Mouse (Mus musculus): ENCODE measurements at regions not wholly inside any gene's neighbourhood (a gene's known extent, or its start where the extent isn't known, plus 50 kb on each side); places are given as distances from the start of the nearest gene placed in this dataset.
A peak's percentile ranks its signal among the peaks of the same experiment; 100 is the strongest.

DNA sequence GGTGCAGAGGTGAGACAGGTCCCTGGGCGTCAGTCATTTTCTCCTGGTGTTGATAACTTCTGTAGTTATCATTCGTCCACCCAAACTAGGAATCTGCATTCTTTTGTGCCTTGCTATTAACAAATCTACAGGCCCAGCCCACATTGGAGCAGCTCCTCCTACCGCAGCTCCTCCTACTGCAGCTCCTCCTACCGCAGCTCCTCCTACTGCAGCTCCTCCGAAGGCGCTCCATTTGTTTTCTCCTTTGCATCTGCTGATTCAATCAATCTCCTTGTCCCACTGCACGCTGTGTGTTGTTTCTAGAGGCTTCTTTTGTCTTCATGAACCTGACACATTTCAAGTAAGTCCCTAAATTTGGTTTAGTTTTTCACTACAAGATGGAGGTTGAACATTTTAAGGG is 248.2 kb upstream of the Arglu1 start:
- no peak for ATAC-seq (ENCODE audit: low FRiP score)
- H3K27me3 ChIP-seq, result no peaks in the 10 kb centered on the region
- no peaks in the 10 kb centered on the region for H3K36me3 ChIP-seq
- H3K4me2 ChIP-seq, result no peak overlapping the region
- no peak overlapping the region for H3K4me3 ChIP-seq
- H3K27ac ChIP-seq, result no peak overlapping the region
- H3K4me1 ChIP-seq (replicated peaks), result peaks cover 3% of the 10 kb centered on the region; the same call in 1 of the 2 replicates
- WGBS, result 71% methylated on average over 7 of the region's 7 CpGs
- H3K9ac ChIP-seq, result no peak overlapping the region
- H3K9me3 ChIP-seq, result no peaks in the 10 kb centered on the region

- no peak for ATAC-seq (ENCODE audit: low FRiP score)
- Histone ChIP-seq H3K4me1 (replicated peaks) (no peaks in the 10 kb centered on the region), H3K9ac (no peak overlapping the region), H3K9me3 (no peaks in the 10 kb centered on the region), H3K4me3 (no peak overlapping the region), H3K27me3 (no peaks in the 10 kb centered on the region), H3K4me2 (no peak overlapping the region), H3K27ac (no peak overlapping the region), H3K36me3 (no peaks in the 10 kb centered on the region)
- 68% methylated on average over 3 of the region's 3 CpGs for WGBS
Measured at GRCm38 (mm10) chr8:8932466-8932865, 242.1 kb upstream of the Arglu1 start.

DNA sequence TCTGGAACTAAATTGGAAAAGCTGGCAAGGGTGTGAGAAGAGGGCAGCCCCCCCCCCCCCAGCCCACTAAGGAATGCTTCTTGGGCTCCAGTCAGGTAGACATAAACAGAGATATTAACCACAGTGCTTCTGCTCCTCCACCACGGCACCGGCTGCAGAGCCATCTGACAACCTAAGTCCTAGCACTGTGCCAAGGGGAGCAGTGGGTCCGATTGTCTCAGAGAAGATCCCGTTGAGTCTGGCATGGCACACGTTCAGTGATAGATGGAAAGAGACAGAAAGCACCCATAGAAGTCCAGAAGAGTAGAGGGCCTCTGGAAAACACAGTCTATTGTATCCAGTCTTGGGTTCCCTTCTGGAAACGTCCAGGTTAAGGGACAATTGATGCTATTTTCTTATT is 241.4 kb upstream of the Arglu1 start:
- Histone ChIP-seq H3K9ac (no peak overlapping the region), H3K27ac (no peak overlapping the region), H3K4me3 (no peak overlapping the region), H3K4me2 (no peak overlapping the region), H3K36me3 (no peaks in the 10 kb centered on the region), H3K27me3 (no peaks in the 10 kb centered on the region), H3K4me1 (replicated peaks) (no peaks in the 10 kb centered on the region), H3K9me3 (no peaks in the 10 kb centered on the region)
- 81% methylated on average over 6 of the region's 6 CpGs for WGBS
- no peak for ATAC-seq (ENCODE audit: low FRiP score)

- Histone ChIP-seq H3K36me3 (no peaks in the 10 kb centered on the region), H3K4me2 (no peak overlapping the region), H3K9me3 (no peaks in the 10 kb centered on the region), H3K27ac (no peak overlapping the region), H3K27me3 (no peaks in the 10 kb centered on the region), H3K9ac (no peak overlapping the region), H3K4me3 (no peak overlapping the region), H3K4me1 (replicated peaks) (no peaks in the 10 kb centered on the region)
- ATAC-seq (ENCODE audit: low FRiP score), result peak; percentile 24; the same call in 1 of the 2 replicates
- 67% methylated on average over 18 of the region's 18 CpGs for WGBS
Measured at GRCm38 (mm10) chr8:8928074-8928862, 237.9 kb upstream of the Arglu1 start.

DNA sequence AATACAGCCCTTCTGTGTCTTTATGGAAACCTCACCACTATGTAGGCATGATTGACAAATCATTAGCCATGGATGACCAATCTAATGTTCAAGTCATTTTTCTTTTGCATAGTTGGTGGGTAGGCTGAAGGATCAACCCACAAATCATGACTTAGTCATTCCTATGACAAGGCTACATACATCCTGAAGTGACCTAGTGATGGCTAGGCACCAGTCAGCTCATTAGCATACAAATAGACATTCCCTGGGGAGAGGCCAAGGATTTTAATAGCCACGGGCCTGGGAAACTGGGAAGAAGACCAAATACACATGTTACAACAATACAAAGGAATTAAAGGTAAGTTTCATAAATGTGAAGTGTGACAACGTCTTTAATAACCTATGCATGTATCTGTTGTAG is 231.1 kb upstream of the Arglu1 start:
- H3K9me3 ChIP-seq, result no peaks in the 10 kb centered on the region
- H3K27ac ChIP-seq, result no peak overlapping the region
- H3K4me2 ChIP-seq, result no peak overlapping the region
- H3K9ac ChIP-seq, result no peak overlapping the region
- no peaks in the 10 kb centered on the region for H3K27me3 ChIP-seq
- H3K36me3 ChIP-seq, result no peaks in the 10 kb centered on the region
- 20% methylated on average over 2 of the region's 2 CpGs for WGBS
- peaks cover 9% of the 10 kb centered on the region for H3K4me1 ChIP-seq (replicated peaks)
- ATAC-seq (ENCODE audit: low FRiP score), result 0 out of 2 replicates have a peak, but pooled peaks have one; percentile 32
- H3K4me3 ChIP-seq, result no peak overlapping the region

GRCm38 (mm10) chr8:8919582-8920503 is 229.5 kb upstream of the Arglu1 start:
- 11% methylated on average over 11 of the region's 11 CpGs for WGBS
- Histone ChIP-seq H3K4me3 (no peak overlapping the region), H3K9ac (no peak overlapping the region), H3K4me2 (no peak overlapping the region), H3K4me1 (replicated peaks) (peaks cover 9% of the 10 kb centered on the region), H3K9me3 (peaks cover 12% of the 10 kb centered on the region), H3K27me3 (no peaks in the 10 kb centered on the region), H3K36me3 (no peaks in the 10 kb centered on the region), H3K27ac (no peak overlapping the region)
- ATAC-seq (ENCODE audit: low FRiP score), result no peak

- peaks cover 9% of the 10 kb centered on the region for H3K4me1 ChIP-seq (replicated peaks)
- WGBS, result 53% methylated on average over 9 of the region's 9 CpGs
- peaks cover 17% of the 10 kb centered on the region for H3K9me3 ChIP-seq
- no peak overlapping the region for H3K27ac ChIP-seq
- H3K4me2 ChIP-seq, result no peak overlapping the region
- H3K4me3 ChIP-seq, result no peak overlapping the region
- no peaks in the 10 kb centered on the region for H3K27me3 ChIP-seq
- no peaks in the 10 kb centered on the region for H3K36me3 ChIP-seq
- no peak overlapping the region for H3K9ac ChIP-seq
- no peak for ATAC-seq (ENCODE audit: low FRiP score)
Measured at GRCm38 (mm10) chr8:8919040-8919439, 228.7 kb upstream of the Arglu1 start.

DNA sequence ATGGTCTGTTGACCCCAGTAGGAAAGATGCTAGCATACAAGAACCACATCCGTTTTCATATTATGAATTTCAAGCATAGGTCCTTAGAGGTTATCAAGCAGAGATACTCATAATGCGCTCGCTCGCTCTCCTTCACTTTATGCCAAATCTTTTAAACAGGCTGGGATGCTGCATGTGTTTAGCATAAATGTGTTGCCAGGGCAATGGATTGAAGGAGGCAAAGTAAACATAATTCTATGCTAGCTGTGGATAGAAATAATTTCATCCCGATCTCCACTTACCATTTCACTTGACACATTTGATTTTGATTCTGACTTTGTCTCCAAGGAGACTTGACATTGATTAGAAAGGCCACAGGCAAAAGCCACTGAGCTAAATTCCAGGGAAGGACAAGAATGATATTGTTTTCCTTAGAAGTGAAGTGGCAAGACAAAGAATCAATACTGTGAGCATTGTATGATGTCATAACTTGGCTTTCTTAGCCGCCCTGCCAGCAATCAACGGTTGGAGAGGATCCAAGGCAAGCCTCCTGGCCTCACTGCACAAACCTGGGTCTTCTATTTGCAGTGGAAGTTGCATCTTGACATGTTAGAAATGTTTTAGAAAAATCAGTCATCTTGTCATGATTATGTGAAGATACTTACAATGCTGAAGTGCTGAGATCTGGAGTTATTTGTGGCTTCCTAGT is 217.3 kb upstream of the Arglu1 start:
- ATAC-seq (ENCODE audit: low FRiP score), result no peak
- Histone ChIP-seq H3K9ac (no peak overlapping the region), H3K36me3 (no peaks in the 10 kb centered on the region), H3K27ac (no peak overlapping the region), H3K4me2 (no peak overlapping the region), H3K4me1 (replicated peaks) (peaks cover 8% of the 10 kb centered on the region; the same call in 1 of the 2 replicates), H3K9me3 (no peaks in the 10 kb centered on the region), H3K27me3 (no peaks in the 10 kb centered on the region), H3K4me3 (no peak overlapping the region)
- WGBS, result 62% methylated on average over 7 of the region's 7 CpGs

DNA sequence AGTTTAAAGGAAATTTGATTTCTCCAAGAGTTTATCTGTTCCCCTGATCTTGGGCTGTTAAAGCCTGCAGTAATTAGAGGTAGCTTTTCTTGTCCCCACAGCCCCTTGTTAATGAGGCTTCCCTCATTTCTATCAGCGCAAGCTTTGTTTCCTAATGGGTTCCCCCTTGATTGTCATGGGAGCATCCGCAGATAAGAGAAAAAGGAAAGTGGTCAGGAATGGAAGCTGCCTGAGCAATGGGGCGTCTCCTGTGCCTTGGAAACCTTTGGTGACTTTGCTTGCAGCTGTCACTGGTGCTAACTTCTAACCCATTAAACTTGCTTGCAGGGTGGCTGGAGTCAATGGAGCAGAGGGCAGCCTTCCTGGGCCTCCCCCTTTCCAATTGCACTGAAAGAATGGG is 202.7 kb upstream of the Arglu1 start:
- Histone ChIP-seq H3K9ac (no peak overlapping the region), H3K4me3 (no peak overlapping the region), H3K27ac (no peak overlapping the region), H3K27me3 (no peaks in the 10 kb centered on the region), H3K9me3 (no peaks in the 10 kb centered on the region), H3K4me1 (replicated peaks) (0 out of 2 replicates have a peak, but pooled peaks cover 3% of the 10 kb centered on the region), H3K36me3 (no peaks in the 10 kb centered on the region), H3K4me2 (no peak overlapping the region)
- ATAC-seq (ENCODE audit: low FRiP score), result no peak
- 23% methylated on average over 3 of the region's 3 CpGs for WGBS

GRCm38 (mm10) chr8:8877286-8877685 is 187.0 kb upstream of the Arglu1 start:
- no peaks in the 10 kb centered on the region for H3K9me3 ChIP-seq

DNA sequence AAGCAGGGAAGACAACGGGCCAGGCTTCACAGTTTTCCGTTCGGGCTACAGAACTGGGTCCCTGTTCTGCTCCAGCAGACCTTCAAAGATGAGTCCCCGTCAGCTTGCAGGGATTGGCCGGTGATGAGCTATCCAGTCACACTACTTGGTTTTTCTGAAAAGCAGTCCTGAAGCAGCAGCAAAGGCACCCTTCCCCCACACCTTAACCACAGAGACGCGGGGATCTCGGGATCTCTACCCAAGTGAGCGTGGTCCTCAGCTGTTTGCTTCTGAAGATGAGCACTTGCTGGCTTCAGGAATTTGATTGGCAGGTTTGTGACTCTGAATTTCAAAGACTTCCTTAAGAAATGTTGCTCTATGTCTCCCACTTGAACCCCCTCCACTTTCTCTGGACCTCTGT is 186.6 kb upstream of the Arglu1 start:
- Histone ChIP-seq H3K4me3 (no peak overlapping the region), H3K4me2 (no peak overlapping the region), H3K36me3 (no peaks in the 10 kb centered on the region), H3K9me3 (no peaks in the 10 kb centered on the region), H3K4me1 (replicated peaks) (0 out of 2 replicates have a peak, but pooled peaks cover 11% of the 10 kb centered on the region), H3K27ac (no peak overlapping the region), H3K9ac (no peak overlapping the region), H3K27me3 (peaks cover 15% of the 10 kb centered on the region; the same call in 1 of the 2 replicates)
- 26% methylated on average over 9 of the region's 9 CpGs for WGBS
- peak; percentile 37; the same call in 1 of the 2 replicates for ATAC-seq (ENCODE audit: low FRiP score)

More at GRCm38 (mm10) chr8:8877286-8877685, 187.0 kb upstream of the Arglu1 start:
- H3K27ac ChIP-seq, result no peak overlapping the region
- no peak overlapping the region for H3K4me3 ChIP-seq
- H3K9ac ChIP-seq, result no peak overlapping the region
- no peak overlapping the region for H3K4me2 ChIP-seq
- H3K4me1 ChIP-seq (replicated peaks), result 0 out of 2 replicates have a peak, but pooled peaks cover 11% of the 10 kb centered on the region
- 24% methylated on average over 5 of the region's 5 CpGs for WGBS
- no peaks in the 10 kb centered on the region for H3K36me3 ChIP-seq
- ATAC-seq (ENCODE audit: low FRiP score), result peak; percentile 18; the same call in 1 of the 2 replicates
- peaks cover 15% of the 10 kb centered on the region; the same call in 1 of the 2 replicates for H3K27me3 ChIP-seq

DNA sequence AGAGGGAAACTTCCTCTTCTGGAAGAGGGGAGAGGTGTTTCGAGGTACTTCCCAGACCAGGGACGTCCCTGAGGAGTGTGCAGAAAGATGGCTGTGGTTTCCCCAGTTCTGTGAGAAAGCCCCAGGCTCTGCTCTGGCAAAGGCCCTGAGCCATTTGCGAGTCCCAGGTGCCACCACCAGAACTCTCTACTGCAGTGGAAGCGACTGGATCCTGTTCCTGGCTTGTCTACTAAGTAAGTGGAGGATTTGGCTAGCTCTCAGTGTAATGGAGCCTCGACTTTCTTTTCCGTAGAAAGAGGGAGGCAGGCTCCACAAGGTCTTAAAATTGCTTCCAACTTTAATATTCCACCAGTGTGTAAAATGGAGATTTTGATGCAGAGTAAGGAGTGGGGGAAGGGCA is 186.1 kb upstream of the Arglu1 start:
- peaks cover 15% of the 10 kb centered on the region; the same call in 1 of the 2 replicates for H3K27me3 ChIP-seq
- H3K27ac ChIP-seq, result no peak overlapping the region
- H3K36me3 ChIP-seq, result no peaks in the 10 kb centered on the region
- H3K4me1 ChIP-seq (replicated peaks), result peaks cover 15% of the 10 kb centered on the region; the same call in 1 of the 2 replicates
- no peak overlapping the region for H3K4me2 ChIP-seq
- no peaks in the 10 kb centered on the region for H3K9me3 ChIP-seq
- no peak overlapping the region for H3K9ac ChIP-seq
- WGBS, result 76% methylated on average over 6 of the region's 6 CpGs
- 0 out of 2 replicates have a peak, but pooled peaks have one; percentile 11 for ATAC-seq (ENCODE audit: low FRiP score)
- no peak overlapping the region for H3K4me3 ChIP-seq
